Mouse (Mus musculus): ENCODE results near the gene Ccdc148. TPM values are rescaled to one million over a fixed set of nuclear protein-coding genes. Genes with fewer than 3 reads are reported as not detected.

The Ccdc148 gene
- polyA plus RNA-seq, 1 experiment from 2014 or later: 0.75 TPM

DNA sequence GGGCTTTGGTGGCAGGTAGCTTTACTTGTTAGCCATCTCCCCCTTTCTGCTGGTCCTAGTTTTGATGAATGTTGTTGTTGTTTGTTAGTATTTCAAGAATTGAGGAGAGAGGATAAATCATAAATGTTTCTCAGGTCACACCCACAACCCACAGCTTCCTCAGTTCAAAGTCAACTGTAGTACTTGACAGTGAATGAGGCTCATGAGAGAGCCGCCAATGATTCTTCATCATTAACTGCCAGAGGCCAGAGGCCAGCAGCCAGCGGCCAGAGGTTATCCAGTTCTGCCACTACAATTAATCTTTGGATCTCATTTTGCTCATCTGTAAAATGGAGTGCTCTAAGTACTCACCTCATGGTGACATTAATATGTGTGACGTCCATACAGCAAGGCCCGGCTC is 6.5 kb upstream of the Ccdc148 start:
- Histone ChIP-seq H3K4me1 (ENCODE audit: insufficient read depth) (peaks cover 10% of the 10 kb centered on the region; the same call in 1 of the 2 replicates), H3K27ac (ENCODE audit: low read depth) (no peak overlapping the region), H3K4me3 (ENCODE audit: low read depth, low read length) (no peak overlapping the region), H3K27me3 (ENCODE audit: insufficient read depth, low read length) (no peaks in the 10 kb centered on the region), H3K36me3 (replicated peaks; ENCODE audit: insufficient read depth, low read length) (no peaks in the 10 kb centered on the region), H3K9ac (replicated peaks) (no peak overlapping the region), H3K9me3 (ENCODE audit: low read length) (no peaks in the 10 kb centered on the region), H3K4me2 (ENCODE audit: low read depth, low read length) (no peak overlapping the region)
- no peak for ATAC-seq
- WGBS (ENCODE audit: insufficient replicate concordance): 61% methylated on average over 4 of the region's 4 CpGs
- DNase-seq: no peak
- TF ChIP-seq EP300 (IDR thresholded peaks at IDR 0.05; ENCODE audit: low read depth) (no peak), CTCF (IDR thresholded peaks at IDR 0.05; ENCODE audit: low read depth) (no peak)

DNA sequence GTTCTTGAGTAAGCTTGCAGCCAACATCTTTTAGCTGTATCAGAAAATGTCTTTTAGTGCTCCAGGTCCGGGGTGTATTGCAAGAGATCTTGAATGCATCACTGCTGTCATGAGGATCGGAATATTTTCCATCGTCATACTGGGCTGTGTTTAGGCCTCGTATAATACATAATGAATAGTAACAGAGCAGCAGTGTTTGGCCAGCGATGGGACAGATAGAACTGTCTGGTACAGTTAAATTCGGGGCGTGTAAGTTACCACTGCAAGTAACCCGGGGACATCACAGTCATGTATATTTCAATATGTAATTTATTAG is 1.8 kb upstream of the Ccdc148 start:
- H3K4me1 ChIP-seq (ENCODE audit: insufficient read depth): peaks cover 7% of the 10 kb centered on the region
- 37% methylated on average over 8 of the region's 8 CpGs for WGBS (ENCODE audit: insufficient replicate concordance)
- no peaks in the 10 kb centered on the region for H3K36me3 ChIP-seq (replicated peaks; ENCODE audit: insufficient read depth, low read length)
- H3K4me2 ChIP-seq (ENCODE audit: low read depth, low read length): peak overlapping the region; percentile 92
- TF ChIP-seq EP300 (IDR thresholded peaks at IDR 0.05; ENCODE audit: low read depth) (no peak), CTCF (IDR thresholded peaks at IDR 0.05; ENCODE audit: low read depth) (no peak)
- ATAC-seq (no peak), DNase-seq (no peak)
- H3K27me3 ChIP-seq (ENCODE audit: insufficient read depth, low read length): no peaks in the 10 kb centered on the region
- peak overlapping the region; percentile 85; the same call in 1 of the 2 replicates for H3K9ac ChIP-seq (replicated peaks)
- peak overlapping the region; percentile 84 for H3K4me3 ChIP-seq (ENCODE audit: low read depth, low read length)
- H3K9me3 ChIP-seq (ENCODE audit: low read length): no peaks in the 10 kb centered on the region
- H3K27ac ChIP-seq (ENCODE audit: low read depth): no peak overlapping the region

DNA sequence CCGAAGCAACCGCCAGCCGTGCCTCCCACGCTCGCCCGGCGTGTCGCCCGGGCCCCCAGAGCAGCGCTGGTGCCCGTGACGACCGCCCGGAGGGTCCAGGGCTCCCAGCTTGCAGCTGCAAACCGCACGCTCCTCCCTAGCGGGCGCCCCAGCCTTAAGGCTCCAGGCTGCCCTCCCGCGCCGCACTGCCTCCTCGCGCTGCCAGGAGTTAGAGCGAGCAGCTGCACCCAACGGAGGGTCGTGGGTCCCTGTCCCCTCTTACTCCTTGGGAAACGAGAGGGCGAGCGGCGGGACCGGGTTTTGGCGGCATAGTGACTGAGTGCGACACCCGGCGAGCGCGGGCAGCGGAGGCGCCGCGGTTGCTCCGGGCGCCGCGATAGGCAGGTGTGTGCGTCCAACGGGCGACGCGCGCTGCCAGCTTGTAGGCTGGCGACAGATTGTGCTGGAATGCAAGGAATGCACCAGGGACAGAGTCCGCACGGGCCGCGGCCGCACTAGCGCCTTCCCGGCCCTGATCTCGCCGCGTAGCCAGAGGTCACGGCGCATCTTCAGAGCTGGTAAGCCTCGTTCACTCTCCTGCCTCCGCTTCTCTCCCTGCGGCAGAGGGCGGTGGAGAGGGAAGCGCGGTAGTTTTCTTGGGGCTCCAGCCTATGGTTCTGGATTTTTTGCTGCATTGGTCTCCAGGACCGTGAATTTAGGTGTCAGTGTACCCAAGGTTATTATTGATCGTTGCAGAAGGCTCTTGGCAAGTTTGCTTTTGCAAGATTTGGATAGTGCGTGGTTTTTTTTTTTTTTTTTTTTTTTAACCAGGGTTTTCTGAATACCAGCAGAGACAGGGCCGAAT is 1.2 kb upstream of the Ccdc148 start:
- Histone ChIP-seq H3K27me3 (ENCODE audit: insufficient read depth, low read length) (no peaks in the 10 kb centered on the region), H3K36me3 (replicated peaks; ENCODE audit: insufficient read depth, low read length) (no peaks in the 10 kb centered on the region), H3K4me3 (ENCODE audit: low read depth, low read length) (peak overlapping the region; percentile 84), H3K27ac (ENCODE audit: low read depth) (peak overlapping the region; percentile 87), H3K9me3 (ENCODE audit: low read length) (no peaks in the 10 kb centered on the region), H3K4me2 (ENCODE audit: low read depth, low read length) (peak overlapping the region; percentile 92), H3K4me1 (ENCODE audit: insufficient read depth) (peaks cover 7% of the 10 kb centered on the region), H3K9ac (replicated peaks) (peak overlapping the region; percentile 85)
- DNase-seq (peak; percentile 65), ATAC-seq (peak; percentile 46)
- 1% methylated on average over 72 of the region's 74 CpGs for WGBS (ENCODE audit: insufficient replicate concordance)
- TF ChIP-seq CTCF (IDR thresholded peaks at IDR 0.05; ENCODE audit: low read depth): peak; percentile 42
- TF ChIP-seq EP300 (IDR thresholded peaks at IDR 0.05; ENCODE audit: low read depth): no peak

DNA sequence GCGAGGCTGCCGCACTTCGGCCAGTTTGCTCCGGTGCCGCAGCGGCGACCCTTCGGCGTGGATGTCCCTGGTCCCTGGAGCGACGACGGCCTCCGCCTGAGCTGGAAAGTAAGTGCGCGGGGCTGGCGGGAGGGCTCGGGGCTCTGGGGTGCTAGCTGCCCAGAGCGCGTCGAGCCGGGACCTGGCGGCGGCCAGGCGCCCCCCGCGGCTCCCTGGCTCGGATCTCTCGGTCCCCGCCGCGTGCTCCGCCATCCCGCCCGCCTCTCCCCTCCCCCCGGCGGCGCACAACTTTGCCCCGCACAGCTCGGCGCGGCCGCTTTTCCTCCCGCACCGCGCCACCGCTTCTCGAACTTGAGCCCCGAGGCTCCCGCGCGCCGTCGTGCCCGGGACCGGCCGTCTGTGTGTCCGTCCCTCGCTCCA is 548 bp upstream of the Ccdc148 start:
- H3K27ac ChIP-seq (ENCODE audit: low read depth): peak overlapping the region; percentile 87

DNA sequence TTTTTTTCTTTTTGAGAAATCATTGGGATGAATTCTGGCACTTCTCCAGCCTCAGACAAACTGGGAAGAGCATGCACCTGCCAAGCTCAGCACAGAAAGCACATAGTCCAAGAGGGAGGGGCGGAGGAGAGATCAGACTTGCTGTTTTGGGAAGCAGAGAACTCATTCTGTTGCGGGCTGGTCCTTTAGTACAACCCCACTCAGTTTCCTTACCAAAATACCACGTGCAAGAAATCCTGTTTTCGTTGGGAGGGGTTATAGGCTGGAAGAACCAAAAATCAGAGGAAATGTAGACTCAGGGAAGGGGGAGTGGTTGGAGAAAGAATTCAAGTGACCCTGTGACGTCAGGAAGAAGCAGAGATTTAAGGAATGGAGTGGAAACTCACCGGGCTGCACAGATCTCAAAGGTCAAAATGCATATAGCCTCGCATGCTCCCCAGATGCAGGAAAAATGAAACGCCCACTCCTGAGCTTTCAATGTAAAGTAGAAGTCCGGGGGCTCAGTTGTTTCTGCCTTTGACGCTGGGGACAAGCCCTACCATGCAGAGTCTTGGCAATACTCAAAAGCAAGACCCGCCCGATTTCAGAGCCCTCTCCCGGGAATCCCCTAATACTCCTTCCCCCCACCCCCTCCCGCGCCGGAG is 400 bp downstream of the Ccdc148 start:
- Histone ChIP-seq H3K27ac (ENCODE audit: low read depth) (peak overlapping the region; percentile 51), H3K4me3 (ENCODE audit: low read depth, low read length) (peak overlapping the region; percentile 84), H3K36me3 (replicated peaks; ENCODE audit: insufficient read depth, low read length) (no peaks in the 10 kb centered on the region), H3K9me3 (ENCODE audit: low read length) (no peaks in the 10 kb centered on the region), H3K4me2 (ENCODE audit: low read depth, low read length) (peak overlapping the region; percentile 92), H3K4me1 (ENCODE audit: insufficient read depth) (peaks cover 7% of the 10 kb centered on the region), H3K27me3 (ENCODE audit: insufficient read depth, low read length) (no peaks in the 10 kb centered on the region), H3K9ac (replicated peaks) (0 out of 2 replicates have a peak overlapping the region, but pooled peaks have one; percentile 30)
- ATAC-seq: no peak
- TF ChIP-seq CTCF (IDR thresholded peaks at IDR 0.05; ENCODE audit: low read depth): no peak
- TF ChIP-seq EP300 (IDR thresholded peaks at IDR 0.05; ENCODE audit: low read depth): no peak
- under 1% methylated on average over 16 of the region's 16 CpGs for WGBS (ENCODE audit: insufficient replicate concordance)
- no peak for DNase-seq

More for the DNA sequence above, 548 bp upstream of the Ccdc148 start:
- TF ChIP-seq CTCF (IDR thresholded peaks at IDR 0.05; ENCODE audit: low read depth) (no peak), EP300 (IDR thresholded peaks at IDR 0.05; ENCODE audit: low read depth) (no peak)
- H3K27me3 ChIP-seq (ENCODE audit: insufficient read depth, low read length): no peaks in the 10 kb centered on the region
- peaks cover 7% of the 10 kb centered on the region for H3K4me1 ChIP-seq (ENCODE audit: insufficient read depth)
- peak overlapping the region; percentile 92 for H3K4me2 ChIP-seq (ENCODE audit: low read depth, low read length)
- H3K9me3 ChIP-seq (ENCODE audit: low read length): no peaks in the 10 kb centered on the region
- ATAC-seq (peak; percentile 32), DNase-seq (no peak)
- H3K9ac ChIP-seq (replicated peaks): peak overlapping the region; percentile 85
- WGBS (ENCODE audit: insufficient replicate concordance): 0% methylated on average over 32 of the region's 58 CpGs
- peak overlapping the region; percentile 84 for H3K4me3 ChIP-seq (ENCODE audit: low read depth, low read length)
- no peaks in the 10 kb centered on the region for H3K36me3 ChIP-seq (replicated peaks; ENCODE audit: insufficient read depth, low read length)

DNA sequence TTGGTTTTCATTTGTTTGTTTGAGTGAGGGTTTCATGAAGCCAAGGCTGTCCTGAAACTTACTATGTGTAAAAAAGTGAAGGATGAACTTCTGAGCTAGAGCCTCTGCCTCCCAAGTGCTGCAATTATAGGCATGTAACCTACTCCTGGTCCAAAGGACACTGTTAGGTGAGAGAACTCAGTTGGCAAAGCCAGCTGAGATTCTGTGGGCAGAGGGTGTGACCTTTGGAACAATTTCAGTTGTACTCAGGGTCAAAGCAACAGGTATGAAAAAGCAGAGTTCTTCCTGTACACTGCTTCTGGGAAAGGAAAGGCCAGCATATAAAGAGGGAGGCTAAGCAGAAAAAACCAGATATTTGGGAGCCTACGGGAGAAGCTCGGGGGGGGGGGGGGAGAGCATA is 2.4 kb downstream of the Ccdc148 start:
- Histone ChIP-seq H3K27ac (ENCODE audit: low read depth) (peak overlapping the region; percentile 80), H3K27me3 (ENCODE audit: insufficient read depth, low read length) (no peaks in the 10 kb centered on the region), H3K4me2 (ENCODE audit: low read depth, low read length) (no peak overlapping the region), H3K9ac (replicated peaks) (no peak overlapping the region), H3K4me3 (ENCODE audit: low read depth, low read length) (no peak overlapping the region), H3K36me3 (replicated peaks; ENCODE audit: insufficient read depth, low read length) (no peaks in the 10 kb centered on the region), H3K4me1 (ENCODE audit: insufficient read depth) (peaks cover 7% of the 10 kb centered on the region), H3K9me3 (ENCODE audit: low read length) (no peaks in the 10 kb centered on the region)
- no peak for TF ChIP-seq EP300 (IDR thresholded peaks at IDR 0.05; ENCODE audit: low read depth)
- TF ChIP-seq CTCF (IDR thresholded peaks at IDR 0.05; ENCODE audit: low read depth): no peak
- peak; percentile 33 for DNase-seq
- ATAC-seq: peak; percentile 50
- 54% methylated on average over 2 of the region's 2 CpGs for WGBS (ENCODE audit: insufficient replicate concordance)

Measured in liver, postnatal 0 days (tissue).